Mouse (Mus musculus) T-helper 17 cell (primary cell): Measurements from ENCODE around the gene Maml1.

ENCODE experiments used
- in situ Hi-C, 2 experiments: fragments of 300-600 bp; cut with MboI, MseI; formaldehyde crosslinking; loops; 1 replicate in 1 of 2; 2 replicates in 1 of 2; pipeline ENCODE4 v1.15.1; 2025; ENCODE audit warnings: high pct_unique_total_duplicates in 2 of 2

Gene Maml1

DNA sequence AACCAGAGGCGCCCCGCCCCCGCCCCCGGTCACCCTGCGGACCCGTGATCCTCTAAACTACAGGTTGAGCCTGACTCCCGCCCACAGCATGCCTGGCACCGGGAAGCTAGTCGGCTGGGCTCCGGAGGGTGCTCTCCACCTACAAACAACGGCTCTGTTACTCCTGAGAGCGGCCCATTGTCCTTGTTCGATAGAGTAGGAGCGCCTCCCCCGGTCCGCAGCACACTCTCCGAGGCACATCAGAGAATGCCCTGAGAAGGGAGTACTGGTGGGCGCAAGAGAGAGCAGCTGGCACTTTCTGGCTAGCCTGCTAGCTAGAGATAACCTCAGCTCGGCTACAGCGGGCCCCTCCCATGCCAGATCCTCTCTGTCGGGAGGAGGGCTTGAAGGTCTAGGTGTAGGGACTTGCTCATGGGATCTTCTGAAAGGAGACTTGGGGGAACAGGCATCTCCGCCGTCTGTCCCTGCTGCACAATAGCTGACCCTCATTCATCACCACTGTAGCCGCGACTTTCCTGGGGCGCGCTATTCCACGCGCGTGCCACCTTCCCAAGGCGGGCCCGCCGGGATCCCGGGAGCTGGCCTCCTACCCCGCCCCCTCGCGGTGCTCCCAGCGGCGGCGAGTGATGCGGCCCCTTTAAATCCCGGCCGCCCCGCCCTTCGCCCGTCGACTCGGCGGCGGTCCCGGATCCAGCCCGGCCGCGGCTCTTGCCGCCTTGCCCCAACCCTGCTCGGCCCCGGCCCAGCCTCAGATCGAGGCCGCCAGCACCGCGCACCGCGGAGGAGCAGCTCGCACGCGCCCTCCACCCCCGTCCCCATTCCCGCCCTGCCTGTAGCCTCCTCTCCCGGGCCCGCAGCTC lies 67.2 kb downstream of the Maml1 start:
- in situ Hi-C loops: loop anchor here in 1 of 2 experiments (10.0 kb wide), 1 partner anchor 240 kb away; no protein-coding TSS in a partner anchor

DNA sequence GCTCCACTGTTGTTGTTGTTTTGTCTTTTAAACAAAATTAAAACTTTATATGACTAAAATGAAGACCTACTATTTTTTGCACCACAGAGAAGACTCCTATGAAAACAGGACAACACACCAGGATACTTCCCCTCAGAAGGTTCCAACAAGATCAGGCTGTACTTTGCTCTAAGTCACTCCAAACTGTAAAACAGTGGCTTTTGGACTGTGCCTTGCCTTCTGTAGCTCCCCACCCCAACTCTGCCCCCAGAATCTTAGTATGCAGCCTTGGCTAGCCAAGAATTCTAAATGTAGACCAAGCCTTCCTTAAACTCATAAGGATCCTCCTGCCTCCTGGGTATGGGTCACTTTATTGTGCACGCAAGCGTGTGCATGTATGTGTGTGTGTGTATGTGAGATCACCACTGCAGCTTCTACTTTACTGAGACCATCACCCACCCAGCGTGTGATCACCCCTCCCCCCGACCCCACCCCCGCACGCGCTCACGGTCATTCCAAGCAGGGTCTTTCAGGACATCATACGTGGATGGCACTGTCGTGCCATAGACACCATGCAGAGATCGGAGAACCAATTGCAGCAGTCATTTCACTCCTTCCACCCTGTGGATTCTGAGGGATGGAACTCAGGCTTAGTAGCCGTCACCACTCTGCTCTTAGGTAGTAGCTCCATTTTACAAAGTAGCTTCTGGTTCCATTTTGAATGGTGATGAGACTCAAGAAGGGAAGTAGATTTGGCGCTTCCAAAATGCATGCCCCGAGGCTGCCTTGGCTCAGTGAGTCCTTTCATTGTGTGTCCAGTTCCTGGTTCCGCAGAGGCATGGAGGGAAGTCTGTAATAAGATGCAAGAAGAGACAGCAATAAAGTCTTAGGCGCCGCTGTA lies 68.1 kb downstream of the Maml1 start:
- in situ Hi-C loops: loop anchor here in 1 of 2 experiments (10.0 kb wide), 1 partner anchor 239 kb away; no protein-coding TSS in a partner anchor

DNA sequence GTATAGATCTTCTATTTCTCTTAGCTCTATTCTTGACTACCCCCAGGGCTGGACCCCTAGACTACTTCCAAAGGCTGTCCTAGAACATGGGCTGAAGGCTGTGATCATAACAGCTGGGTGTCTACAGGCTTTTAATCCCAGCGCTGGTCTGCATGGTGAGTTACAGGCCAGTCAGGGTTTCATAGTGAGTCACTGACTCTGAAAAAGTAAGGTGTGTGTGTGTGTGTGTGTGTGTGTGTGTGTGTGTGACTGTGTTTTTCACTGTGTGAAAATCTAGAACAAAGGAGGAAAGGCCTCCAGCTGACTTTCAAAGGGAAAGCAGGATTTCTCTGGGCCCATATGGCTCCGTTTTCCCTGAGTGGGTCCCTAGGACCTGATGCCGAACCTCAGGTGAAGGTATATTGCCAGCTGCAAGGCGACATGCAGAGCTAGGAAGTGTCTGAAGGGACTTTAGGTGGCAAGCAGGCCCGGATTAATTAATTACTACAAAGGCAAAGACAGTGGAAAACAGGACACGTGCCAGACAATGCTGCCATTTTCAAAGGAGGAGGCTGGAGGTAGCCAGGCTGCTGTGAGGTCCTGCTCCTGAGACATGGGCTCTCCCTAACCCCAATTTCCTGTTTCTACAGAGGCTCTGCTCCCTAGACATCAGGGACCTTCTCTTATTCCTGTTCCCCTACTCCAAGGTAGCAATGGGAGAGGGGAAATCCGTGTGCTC lies 69.4 kb downstream of the Maml1 start:
- in situ Hi-C loops: loop anchor here in 1 of 2 experiments (10.0 kb wide), 1 partner anchor 238 kb away; no protein-coding TSS in a partner anchor

DNA sequence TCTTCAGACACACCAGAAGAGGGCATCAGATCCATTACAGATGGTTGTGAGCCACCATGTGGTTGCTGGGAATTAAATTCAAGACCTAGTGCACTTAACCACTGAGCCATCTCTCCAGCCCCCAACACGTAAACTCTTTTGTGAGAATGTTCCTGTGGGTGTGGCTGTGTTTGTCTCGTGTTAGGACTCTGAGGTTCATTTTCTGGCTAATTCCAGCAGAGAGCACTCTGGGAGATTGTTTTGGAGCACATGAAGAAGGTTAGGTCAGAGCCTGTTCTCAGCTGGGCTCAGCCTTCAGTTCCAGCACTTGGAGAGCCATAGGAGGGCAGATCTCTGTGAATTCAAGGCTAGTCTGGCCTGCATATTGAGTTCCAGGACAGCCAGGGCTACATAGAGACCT lies 72.3 kb downstream of the Maml1 start:
- in situ Hi-C loops: loop anchor here in 1 of 2 experiments (10.0 kb wide), 1 partner anchor 235 kb away; no protein-coding TSS in a partner anchor

DNA sequence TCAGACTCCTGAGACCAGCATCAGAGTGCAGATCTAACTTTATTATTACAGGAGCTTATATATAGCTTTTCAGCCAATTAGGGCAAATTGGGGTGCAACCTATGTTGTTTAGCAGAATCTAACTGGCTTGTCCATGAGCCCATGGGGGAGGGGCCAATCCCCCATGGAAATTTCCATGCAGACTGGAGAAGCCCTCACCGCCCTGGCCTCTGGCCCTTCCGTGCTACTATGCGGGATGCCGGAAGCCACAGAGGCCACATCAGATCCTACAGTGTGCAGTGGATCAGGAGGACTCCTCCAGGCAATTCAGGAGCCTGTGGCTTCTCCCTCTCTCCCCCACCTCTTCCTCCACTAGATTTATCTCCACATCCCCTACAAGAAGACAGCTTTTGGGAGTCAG lies 74.3 kb downstream of the Maml1 start:
- in situ Hi-C loops: no loop called here

DNA sequence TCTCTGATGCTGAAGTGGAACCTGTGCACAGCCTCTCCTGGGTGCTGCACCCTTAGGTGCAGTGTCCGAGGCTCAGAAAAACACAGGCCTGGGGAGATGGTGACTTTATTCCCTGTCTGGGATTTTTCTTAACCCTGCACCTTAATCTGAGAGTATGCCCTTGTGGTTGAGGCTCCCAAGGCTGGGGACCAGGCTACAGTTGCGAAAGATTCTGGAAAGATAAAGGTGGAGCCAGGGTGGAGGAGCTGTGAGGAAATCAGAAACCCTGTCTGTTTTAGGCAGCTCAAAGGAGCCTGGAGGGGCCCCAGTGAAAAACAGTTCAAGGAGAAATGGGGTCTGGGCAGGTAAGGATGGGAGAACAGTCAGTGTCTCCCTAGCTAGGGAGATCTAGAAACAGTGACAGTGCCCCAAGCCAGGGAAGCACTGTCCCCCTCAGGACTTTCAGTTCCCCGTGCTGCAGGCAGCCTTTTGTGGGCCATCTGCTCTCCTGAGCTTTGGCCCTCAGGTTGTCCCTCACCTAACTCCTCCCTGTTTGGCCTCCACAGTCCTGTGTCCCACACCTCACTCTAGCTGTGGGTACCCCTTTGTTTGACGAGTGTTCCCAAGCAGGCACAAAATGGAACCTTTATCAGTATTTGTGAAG lies 75.3 kb downstream of the Maml1 start:
- in situ Hi-C loops: no loop called here

DNA sequence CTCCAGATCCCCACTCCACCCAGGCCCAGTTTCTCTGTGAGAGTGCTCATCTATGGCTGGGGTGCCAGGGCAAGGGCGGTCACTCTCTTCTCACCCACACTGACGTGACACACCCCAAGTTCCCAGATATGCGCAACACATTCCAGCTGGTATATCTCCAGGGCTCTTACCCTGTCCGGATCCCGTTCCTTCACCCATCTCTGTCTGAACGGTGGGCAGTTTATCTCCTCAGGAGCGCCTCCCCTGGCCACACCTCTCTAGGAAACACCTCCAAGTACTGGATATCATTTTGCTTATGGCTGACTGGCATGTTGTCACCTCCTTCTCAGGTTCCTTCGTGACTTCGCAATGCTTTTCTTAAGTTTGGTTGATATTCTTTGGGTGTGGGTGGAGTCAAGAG lies 76.5 kb downstream of the Maml1 start:
- in situ Hi-C loops: no loop called here

DNA sequence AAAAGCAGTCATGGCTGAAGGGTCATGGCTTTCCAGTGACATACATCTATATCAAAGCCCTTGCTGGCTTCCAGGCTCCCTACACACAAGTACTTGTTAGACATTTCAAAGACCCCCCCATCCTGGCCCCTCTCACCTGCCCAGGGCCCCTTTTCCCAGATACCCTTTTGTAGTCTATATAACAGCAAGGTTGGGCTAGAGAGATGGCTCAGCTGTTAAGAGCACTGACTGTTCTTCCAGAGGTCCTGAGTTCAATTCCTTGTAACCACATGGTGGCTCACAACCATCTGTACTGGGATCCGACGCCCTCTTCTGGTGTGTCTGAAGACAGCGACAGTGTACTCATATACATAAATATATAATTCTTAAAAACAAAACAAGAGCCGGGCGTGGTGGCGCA lies 77.5 kb downstream of the Maml1 start:
- in situ Hi-C loops: no loop called here

DNA sequence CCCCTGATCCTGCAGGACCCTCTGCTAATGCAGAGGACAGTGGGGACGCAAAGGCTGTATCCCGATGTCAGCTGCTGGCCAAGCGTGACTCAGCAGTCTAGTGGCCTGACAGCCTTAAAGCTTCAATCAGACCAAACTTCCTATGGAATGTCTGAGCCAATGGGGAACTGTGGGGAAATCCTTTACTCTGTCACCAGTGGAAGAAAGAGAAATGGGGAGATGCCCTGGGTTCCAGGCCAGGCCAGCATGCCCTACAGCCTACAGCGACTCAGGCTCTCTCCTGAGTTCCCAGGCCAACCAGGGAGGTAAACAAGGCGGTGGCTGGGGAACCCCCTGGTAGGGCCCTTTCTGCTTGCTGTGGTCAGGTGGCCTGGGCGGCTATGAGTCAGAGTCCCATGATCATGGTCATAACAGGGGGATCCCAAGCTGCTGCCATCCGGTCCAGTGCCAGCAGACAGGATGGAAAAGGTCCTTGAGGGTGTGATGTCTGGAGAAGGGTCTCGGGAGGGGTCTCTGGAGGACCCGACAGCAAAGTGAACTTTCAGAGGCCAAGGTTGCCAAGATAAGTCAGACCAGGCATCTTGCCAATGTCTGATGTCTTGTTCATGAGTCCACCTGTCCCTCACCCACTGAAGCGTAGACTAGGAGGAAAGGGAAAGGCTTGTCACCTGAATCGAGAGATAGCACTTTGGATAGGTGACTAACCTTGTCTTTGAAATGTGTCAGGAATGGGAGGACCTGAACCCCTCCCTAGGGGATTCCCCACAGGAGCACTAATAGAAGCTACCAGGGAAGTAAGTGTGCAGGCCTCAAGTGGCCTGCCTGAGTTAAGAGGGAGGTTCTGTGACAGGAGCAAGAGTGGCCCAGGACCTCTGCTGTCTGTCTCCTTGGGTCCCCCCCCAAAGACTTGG lies 79.0 kb downstream of the Maml1 start:
- in situ Hi-C loops: no loop called here

DNA sequence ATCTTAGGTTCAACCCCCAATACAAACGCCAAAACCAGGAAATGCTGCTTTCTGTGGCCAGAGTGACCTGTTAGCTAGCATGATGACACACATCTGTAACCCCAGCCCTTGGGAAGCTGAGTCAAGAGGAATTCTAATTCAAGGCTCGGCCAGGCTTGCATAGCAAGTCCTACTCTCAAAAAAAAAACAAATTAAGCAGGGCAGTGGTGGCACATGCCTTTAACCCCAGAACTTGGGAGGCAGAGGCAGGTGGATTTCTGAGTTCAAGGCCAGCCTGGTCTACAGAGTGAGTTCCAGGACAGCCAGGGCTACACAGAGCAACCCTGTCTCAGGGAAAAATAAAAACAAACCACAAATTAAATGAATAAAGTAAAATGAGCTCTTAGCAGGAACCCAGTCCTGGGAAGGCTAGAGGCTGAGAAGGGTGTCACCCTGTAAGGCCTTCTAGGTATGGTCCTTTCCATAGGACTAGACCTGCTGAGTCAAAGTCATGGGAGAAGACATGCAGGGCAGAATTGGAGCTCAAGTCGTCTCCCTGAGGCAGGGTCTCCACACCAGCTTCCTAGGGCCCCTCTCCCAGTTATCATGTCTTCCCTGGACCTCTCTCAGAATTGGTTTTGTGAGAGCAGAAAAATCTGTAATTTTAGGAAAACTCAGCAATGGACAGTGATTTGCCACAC lies 79.9 kb downstream of the Maml1 start:
- in situ Hi-C loops: no loop called here

DNA sequence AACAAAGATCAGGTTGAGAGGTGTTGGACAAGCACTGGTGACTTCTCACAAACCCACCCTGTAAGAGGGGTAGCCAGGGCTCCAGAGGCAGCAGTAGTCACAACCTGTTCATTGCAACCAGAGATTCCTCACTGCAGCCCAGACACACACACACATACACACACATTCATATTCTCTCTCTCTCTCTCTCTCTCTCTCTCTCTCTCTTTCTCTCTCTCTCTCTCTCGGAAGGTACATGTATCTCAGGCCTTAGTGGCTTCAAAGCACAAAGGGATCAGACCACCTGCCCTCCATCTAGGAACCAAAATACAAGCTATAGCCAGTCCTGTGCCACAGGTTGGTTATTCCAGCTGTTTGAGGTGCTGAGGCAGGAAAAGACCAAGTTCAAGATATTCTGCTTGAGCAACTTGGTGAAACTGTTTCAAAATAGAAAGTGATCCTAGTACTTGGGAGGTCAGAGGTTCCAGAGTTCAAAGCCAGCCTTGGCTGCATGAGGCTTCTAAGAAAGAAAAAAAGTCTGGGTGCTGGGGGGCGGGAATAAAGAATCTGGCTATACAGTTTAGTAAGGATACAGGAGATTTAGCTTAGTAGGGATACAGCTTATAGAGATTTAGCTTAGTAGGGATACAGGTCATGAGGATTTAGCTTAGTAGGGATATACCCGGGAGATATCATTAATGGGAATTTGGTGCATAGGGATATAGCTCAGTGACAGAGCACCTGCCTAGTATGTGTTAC lies 80.6 kb downstream of the Maml1 start:
- in situ Hi-C loops: no loop called here

DNA sequence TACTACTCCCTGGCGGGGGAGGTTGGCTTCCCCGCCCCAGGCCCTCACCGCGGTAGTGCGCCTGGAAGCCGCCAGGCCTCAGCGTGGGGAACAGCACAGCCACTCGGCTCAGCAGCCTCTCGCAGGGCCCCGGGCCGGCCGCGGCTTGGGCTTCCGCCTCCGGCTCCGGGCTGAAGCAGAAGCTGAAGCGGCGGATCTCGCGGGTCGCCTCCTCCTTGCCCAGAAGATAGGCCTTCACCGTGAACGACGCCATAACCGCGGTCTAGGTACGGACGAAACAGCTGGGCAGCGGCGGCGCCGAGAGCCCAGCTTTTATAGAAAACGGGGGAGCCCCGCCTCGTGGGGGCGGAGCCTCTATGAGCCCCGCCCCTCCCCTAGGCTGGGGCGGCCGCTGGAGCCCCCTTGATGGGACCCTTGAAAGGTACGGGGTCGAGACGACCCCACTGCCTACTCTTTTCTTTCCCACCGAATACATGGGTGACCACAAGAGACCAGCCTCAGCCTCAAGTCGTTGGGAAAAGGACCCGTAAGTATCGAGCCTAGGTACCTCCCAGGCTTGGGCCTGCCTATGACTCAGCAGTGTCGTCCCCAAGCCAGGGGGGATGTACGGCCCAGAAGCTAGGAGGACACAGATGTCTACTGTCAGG lies 81.5 kb downstream of the Maml1 start, which contains the start of the genes Sqstm1 and Mgat4b:
Gene Sqstm1 (minus strand): TSS at position 323 of the 647 bp plus-strand sequence.
Gene Mgat4b (plus strand): TSS at position 386 of the 647 bp plus-strand sequence.
- in situ Hi-C loops: no loop called here

DNA sequence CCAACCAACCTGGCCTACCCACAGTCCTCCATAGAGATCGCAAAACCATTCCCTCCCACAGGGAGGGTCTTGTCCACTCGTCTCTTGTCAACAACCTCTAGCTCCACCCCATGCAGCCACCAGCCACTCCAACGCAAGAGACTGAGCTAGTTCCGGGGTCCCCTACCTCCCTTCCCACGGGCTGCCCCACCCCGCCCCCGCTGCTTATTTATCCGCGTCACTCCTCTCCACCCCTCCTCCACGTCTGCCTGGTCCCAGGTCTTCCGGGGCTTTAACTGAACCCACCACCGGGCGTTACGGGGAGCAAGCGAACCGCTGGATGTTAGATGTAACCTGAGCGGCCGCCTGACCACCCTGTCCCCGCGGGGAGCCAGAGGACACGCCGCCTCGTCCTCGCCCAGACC lies 82.0 kb downstream of the Maml1 start:
- in situ Hi-C loops: no loop called here

DNA sequence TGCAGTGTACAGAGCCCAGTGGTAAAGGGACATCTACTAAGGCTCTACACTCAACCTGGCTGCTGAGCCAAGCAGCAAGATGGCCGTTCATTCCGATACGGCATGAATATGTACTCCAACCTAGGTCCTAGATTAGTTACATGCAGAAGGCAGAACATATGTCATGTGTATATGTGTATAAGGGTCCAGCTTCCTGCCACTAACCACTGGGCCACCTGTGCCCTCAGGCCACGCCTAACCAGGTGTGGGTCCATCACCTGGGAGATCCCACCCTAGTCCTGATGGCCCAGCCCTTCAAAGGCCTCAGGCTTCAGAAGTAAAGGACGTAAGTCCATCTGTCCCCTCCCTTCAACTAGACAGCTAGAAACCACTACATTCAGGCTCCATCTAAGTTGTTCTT lies 84.1 kb downstream of the Maml1 start:
- in situ Hi-C loops: no loop called here

DNA sequence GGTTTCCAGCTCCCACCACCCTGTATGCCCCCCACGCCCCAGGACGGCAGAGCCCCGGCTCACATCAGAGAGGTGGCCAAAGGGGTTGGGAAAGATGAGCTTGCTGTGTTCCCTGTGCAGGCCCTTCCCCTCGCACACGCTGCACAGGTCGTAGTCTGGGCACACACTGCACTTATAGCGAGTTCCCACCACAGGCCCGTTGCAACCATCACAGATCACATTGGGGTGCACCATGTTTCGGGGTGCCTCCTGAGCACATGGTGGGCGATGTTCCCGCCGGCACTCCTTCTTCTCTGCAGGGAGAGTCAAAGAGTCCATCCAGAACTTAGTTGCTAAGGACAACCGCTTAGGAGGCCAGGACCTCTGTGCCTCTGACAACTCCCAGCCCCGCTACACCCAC lies 84.8 kb downstream of the Maml1 start:
- in situ Hi-C loops: no loop called here

DNA sequence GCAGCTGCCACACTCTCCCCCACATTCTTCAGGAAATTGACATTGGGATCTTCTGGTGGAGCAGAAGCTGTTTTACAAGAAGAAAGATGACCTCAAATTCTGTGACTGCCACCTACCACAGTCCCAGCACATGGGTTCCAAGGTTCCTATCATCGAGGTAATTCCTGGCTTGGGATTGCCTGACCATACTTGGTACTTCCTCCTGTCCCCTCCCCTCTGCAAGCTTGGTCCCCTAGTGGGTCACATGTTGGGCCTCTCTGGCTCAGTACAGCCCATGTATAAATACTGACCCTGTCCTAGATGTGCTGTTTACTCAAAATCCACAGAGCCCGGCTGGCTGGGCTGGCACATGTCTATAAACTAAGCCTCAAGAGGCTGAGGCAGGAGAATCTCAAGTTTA lies 86.1 kb downstream of the Maml1 start:
- in situ Hi-C loops: no loop called here
